Mouse (Mus musculus) heart, embryonic 12.5 days (tissue): ENCODE measurements at regions not wholly inside any gene's neighbourhood (a gene's known extent, or its start where the extent isn't known, plus 50 kb on each side); places are given as distances from the start of the nearest gene placed in this dataset.

ENCODE experiments used
- ATAC-seq: fragments of 200-750 bp; cut with Nextera tagmentation; 2 replicates; pipeline ENCODE4 v1.8.0; 2017; ENCODE audit warnings: moderate TSS enrichment, moderate library complexity; ENCODE audit not compliant: insufficient number of reproducible peaks, low FRiP score
- H3K27ac ChIP-seq: fragments of 300-500 bp; sonication (generic); 2 replicates; pipeline ENCODE4 v1.5.1; 2016; ENCODE audit warnings: mild to moderate bottlenecking, moderate library complexity; ENCODE audit not compliant: poor library complexity, severe bottlenecking
- H3K27me3 ChIP-seq: fragments of 300-500 bp; sonication (generic); replicated peaks from 2 replicates; pipeline ENCODE4 v1.6.1; 2016; ENCODE audit warnings: mild to moderate bottlenecking, moderate library complexity
- H3K36me3 ChIP-seq: fragments of 300-500 bp; sonication (generic); 2 replicates; pipeline ENCODE4 v1.6.1; 2016; ENCODE audit warnings: mild to moderate bottlenecking, moderate library complexity
- H3K4me1 ChIP-seq: fragments of 300-500 bp; sonication (generic); replicated peaks from 2 replicates; pipeline ENCODE4 v1.6.1; 2016; ENCODE audit warnings: mild to moderate bottlenecking
- H3K4me2 ChIP-seq: fragments of 300-500 bp; sonication (generic); 2 replicates; pipeline ENCODE4 v1.6.1; 2016; ENCODE audit warnings: mild to moderate bottlenecking, moderate library complexity
- H3K4me3 ChIP-seq: fragments of 300-500 bp; sonication (generic); 2 replicates; pipeline ENCODE4 v1.5.1; 2016; ENCODE audit warnings: mild to moderate bottlenecking
- H3K9ac ChIP-seq: fragments of 300-500 bp; sonication (generic); 2 replicates; pipeline ENCODE4 v1.6.1; 2016; ENCODE audit warnings: mild to moderate bottlenecking, moderate library complexity
- H3K9me3 ChIP-seq: fragments of 300-500 bp; sonication (generic); replicated peaks from 2 replicates; pipeline ENCODE4 v1.6.1; 2016; ENCODE audit warnings: mild to moderate bottlenecking, moderate library complexity
- WGBS: fragments of 180-500 bp; shearing (Covaris S2); methylation state at CpG from one replicate; pipeline ENCODE4 v1.1.7; 2016; 5-methylcytosine and 5-hydroxymethylcytosine counted together

GRCm38 (mm10) chrX:167036355-167036754 lies 172.8 kb downstream of the Tmsb4x start:
- 31% methylated on average over 1 of the region's 1 CpGs for WGBS
- H3K4me1 ChIP-seq, result 0 out of 2 replicates have a peak, but pooled peaks cover 3% of the 10 kb centered on the region

DNA sequence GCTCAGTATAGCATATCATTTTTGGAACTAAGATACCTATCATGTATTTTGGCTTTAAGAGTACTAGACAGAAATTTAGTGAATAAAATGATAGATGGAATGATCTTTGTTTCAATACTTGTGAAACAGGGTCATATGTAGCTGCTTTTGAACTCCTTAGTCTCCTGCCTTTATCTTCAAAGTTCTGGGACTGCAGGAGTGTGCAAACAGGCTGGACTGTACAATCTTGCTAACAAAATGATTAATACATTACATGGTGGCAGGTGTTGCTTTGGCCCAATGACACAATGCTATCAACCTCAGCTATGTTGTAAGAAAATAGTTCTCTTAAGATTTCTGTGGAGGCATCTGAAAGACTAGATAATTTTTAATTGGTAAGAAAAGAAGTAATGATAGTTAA lies 173.5 kb downstream of the Tmsb4x start:
- Histone ChIP-seq H3K36me3 (no peaks in the 10 kb centered on the region), H3K9ac (no peak overlapping the region), H3K4me2 (no peak overlapping the region), H3K27me3 (no peaks in the 10 kb centered on the region), H3K4me3 (no peak overlapping the region), H3K27ac (no peak overlapping the region), H3K4me1 (0 out of 2 replicates have a peak, but pooled peaks cover 3% of the 10 kb centered on the region), H3K9me3 (no peaks in the 10 kb centered on the region)
- no peak for ATAC-seq

More at GRCm38 (mm10) chrX:167036355-167036754, 172.8 kb downstream of the Tmsb4x start:
- ATAC-seq, result no peak
- Histone ChIP-seq H3K9ac (no peak overlapping the region), H3K27me3 (no peaks in the 10 kb centered on the region), H3K4me3 (no peak overlapping the region), H3K36me3 (no peaks in the 10 kb centered on the region), H3K4me2 (no peak overlapping the region), H3K27ac (no peak overlapping the region), H3K9me3 (no peaks in the 10 kb centered on the region)

GRCm38 (mm10) chrX:167033091-167033490 lies 176.0 kb downstream of the Tmsb4x start:
- Histone ChIP-seq H3K4me1 (0 out of 2 replicates have a peak, but pooled peaks cover 3% of the 10 kb centered on the region), H3K36me3 (no peaks in the 10 kb centered on the region), H3K9ac (no peak overlapping the region), H3K27ac (peak overlapping the region; percentile 38), H3K27me3 (no peaks in the 10 kb centered on the region), H3K4me3 (no peak overlapping the region), H3K9me3 (no peaks in the 10 kb centered on the region), H3K4me2 (no peak overlapping the region)
- no peak for ATAC-seq
- WGBS, result 67% methylated on average over 2 of the region's 2 CpGs

DNA sequence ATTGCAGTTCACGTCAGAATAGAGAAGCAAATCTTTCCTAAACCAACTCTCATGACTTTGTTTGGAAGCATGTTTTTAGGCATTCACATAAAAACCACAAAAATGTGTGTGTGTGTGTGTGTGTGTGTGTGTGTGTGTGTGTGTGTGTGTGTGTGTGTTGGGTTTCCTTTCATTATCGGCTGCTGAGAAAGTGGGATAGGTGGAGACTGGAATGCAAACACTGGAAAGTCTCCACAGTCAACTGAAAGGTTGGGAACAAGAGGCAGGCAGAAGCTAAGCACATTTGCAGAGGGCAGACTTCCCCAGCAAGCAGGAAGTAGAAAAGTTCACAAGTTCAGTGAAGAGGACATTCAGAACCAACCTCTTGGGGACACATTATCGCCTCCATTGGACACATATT lies 176.5 kb downstream of the Tmsb4x start:
- Histone ChIP-seq H3K9ac (no peak overlapping the region), H3K4me2 (no peak overlapping the region), H3K27ac (peak overlapping the region; percentile 38; the same call in 1 of the 2 replicates), H3K4me3 (no peak overlapping the region), H3K27me3 (no peaks in the 10 kb centered on the region), H3K36me3 (no peaks in the 10 kb centered on the region), H3K4me1 (0 out of 2 replicates have a peak, but pooled peaks cover 3% of the 10 kb centered on the region), H3K9me3 (no peaks in the 10 kb centered on the region)
- ATAC-seq, result no peak
- WGBS, result 40% methylated on average over 3 of the region's 3 CpGs

DNA sequence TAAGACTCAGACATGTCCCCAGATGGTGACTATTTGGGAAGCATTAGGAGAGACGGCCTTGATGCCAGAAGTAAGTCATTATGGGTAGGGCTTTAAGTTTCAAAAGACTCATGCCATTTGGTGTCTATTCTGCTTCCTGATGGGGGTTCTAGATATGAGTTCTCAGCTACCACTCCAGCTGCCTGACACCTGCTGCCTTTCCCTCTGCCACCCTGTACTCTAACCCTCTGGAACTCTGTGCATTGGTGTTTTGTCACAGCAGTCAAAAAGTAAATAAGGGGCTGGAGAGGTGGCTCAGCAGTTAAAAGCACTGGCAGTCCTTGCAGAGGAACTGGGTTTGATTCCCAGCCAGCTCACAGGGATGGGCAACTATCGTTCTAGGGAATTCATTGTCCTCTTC lies 177.6 kb downstream of the Tmsb4x start:
- H3K4me1 ChIP-seq, result 0 out of 2 replicates have a peak, but pooled peaks cover 3% of the 10 kb centered on the region
- ATAC-seq, result no peak
- H3K4me3 ChIP-seq, result no peak overlapping the region
- H3K9me3 ChIP-seq, result no peaks in the 10 kb centered on the region
- H3K9ac ChIP-seq, result no peak overlapping the region
- no peak overlapping the region for H3K27ac ChIP-seq
- no peak overlapping the region for H3K4me2 ChIP-seq
- 79% methylated on average over 2 of the region's 2 CpGs for WGBS
- no peaks in the 10 kb centered on the region for H3K36me3 ChIP-seq
- no peaks in the 10 kb centered on the region for H3K27me3 ChIP-seq

GRCm38 (mm10) chrX:167015602-167016001 lies 193.5 kb downstream of the Tmsb4x start:
- no peaks in the 10 kb centered on the region for H3K4me1 ChIP-seq
- no peak overlapping the region for H3K4me2 ChIP-seq
- no peak overlapping the region for H3K9ac ChIP-seq
- no peaks in the 10 kb centered on the region for H3K27me3 ChIP-seq
- H3K36me3 ChIP-seq, result no peaks in the 10 kb centered on the region
- no peak overlapping the region for H3K27ac ChIP-seq
- 71% methylated on average over 2 of the region's 2 CpGs for WGBS
- no peak for ATAC-seq
- H3K4me3 ChIP-seq, result no peak overlapping the region
- H3K9me3 ChIP-seq, result no peaks in the 10 kb centered on the region

- no peak overlapping the region for H3K9ac ChIP-seq
- no peak for ATAC-seq
- H3K9me3 ChIP-seq, result no peaks in the 10 kb centered on the region
- H3K4me2 ChIP-seq, result no peak overlapping the region
- no peaks in the 10 kb centered on the region for H3K36me3 ChIP-seq
- H3K27ac ChIP-seq, result no peak overlapping the region
- H3K27me3 ChIP-seq, result no peaks in the 10 kb centered on the region
- no peaks in the 10 kb centered on the region for H3K4me1 ChIP-seq
- H3K4me3 ChIP-seq, result no peak overlapping the region
- WGBS, result 58% methylated on average over 2 of the region's 2 CpGs
Observed at GRCm38 (mm10) chrX:167014322-167014721, 194.8 kb downstream of the Tmsb4x start.

DNA sequence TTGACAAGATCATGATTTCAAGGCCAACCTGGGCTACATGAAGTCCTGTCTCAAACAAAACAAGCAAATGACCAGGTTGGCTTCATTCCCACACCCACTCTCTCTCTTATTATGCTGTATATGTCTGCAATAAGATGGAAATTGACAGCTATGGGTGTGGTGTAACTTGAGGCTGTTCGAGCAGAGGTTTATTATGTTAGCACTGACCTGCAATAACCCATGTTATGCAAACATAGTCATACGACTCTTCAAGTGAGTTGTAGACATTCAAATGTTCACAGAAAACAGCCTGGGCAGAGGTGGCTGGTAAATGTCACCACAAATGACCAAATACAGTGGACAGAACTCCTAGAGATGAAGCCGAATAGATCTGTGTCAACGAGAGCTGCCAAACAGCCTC lies 196.2 kb downstream of the Tmsb4x start:
- no peak for ATAC-seq
- Histone ChIP-seq H3K4me3 (no peak overlapping the region), H3K4me2 (no peak overlapping the region), H3K9ac (no peak overlapping the region), H3K36me3 (no peaks in the 10 kb centered on the region), H3K9me3 (no peaks in the 10 kb centered on the region), H3K27me3 (no peaks in the 10 kb centered on the region), H3K27ac (no peak overlapping the region), H3K4me1 (no peaks in the 10 kb centered on the region)
- WGBS, result 64% methylated on average over 4 of the region's 4 CpGs

DNA sequence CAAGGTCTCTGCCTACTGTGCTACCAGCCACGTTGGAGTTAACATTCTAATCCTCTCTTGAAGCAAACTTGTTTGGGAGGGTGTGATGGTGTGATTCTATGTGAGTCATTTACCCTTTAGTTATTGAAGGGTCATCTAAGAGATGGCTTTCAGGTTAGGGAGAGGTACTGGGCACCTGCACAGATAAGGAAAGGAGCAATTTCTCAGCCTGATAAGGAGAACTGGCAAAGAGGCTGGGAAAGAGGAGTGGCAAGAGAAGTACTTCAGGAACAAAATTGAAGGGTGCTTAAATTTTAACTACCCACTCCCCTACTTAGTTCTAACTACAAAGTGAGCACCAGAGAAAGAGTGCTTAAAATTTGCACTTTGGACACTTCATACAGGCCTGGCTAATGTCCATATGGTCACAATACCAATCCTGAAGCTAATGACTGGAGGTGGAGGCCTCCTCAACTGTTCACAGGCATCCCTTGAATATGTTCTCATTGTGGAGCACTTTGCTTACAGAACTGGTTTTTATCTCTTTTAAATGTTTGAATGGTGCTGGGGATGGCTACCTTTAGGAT lies 197.1 kb downstream of the Tmsb4x start:
- WGBS, result 49% methylated on average over 1 of the region's 1 CpGs
- H3K27me3 ChIP-seq, result no peaks in the 10 kb centered on the region
- H3K4me1 ChIP-seq, result no peaks in the 10 kb centered on the region

DNA sequence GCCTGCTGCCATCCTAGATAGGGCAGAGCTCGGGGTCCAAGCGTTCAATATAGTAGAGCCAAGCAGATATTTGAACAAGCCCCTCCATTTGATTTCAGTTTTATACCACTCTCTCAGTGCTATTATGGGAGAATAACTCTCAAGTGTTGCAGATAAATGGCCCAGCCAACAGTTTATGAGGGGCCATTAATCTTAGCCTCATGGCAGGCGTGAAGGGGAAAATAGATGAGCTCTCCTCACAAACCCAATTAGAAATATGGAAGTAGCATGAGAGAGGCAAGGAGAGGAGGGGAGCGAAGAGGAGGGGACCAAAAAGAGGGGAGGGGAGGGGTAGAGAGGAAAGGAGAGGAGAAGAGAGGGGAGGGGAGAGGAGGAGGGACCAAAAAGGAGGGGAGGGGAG lies 213.3 kb downstream of the Tmsb4x start:
- Histone ChIP-seq H3K9ac (no peak overlapping the region), H3K27me3 (no peaks in the 10 kb centered on the region), H3K9me3 (no peaks in the 10 kb centered on the region), H3K4me1 (no peaks in the 10 kb centered on the region), H3K27ac (no peak overlapping the region), H3K4me3 (no peak overlapping the region), H3K4me2 (no peak overlapping the region), H3K36me3 (no peaks in the 10 kb centered on the region)
- ATAC-seq, result no peak
- 72% methylated on average over 4 of the region's 4 CpGs for WGBS

More for the DNA sequence above, 197.1 kb downstream of the Tmsb4x start:
- no peak for ATAC-seq
- no peak overlapping the region for H3K4me3 ChIP-seq
- no peak overlapping the region for H3K27ac ChIP-seq
- no peak overlapping the region for H3K9ac ChIP-seq
- no peak overlapping the region for H3K4me2 ChIP-seq
- H3K36me3 ChIP-seq, result no peaks in the 10 kb centered on the region
- H3K9me3 ChIP-seq, result no peaks in the 10 kb centered on the region

GRCm38 (mm10) chrX:166981003-166981402 lies 228.1 kb downstream of the Tmsb4x start:
- no peaks in the 10 kb centered on the region for H3K4me1 ChIP-seq
- H3K4me2 ChIP-seq, result no peak overlapping the region
- no peak overlapping the region for H3K4me3 ChIP-seq
- H3K36me3 ChIP-seq, result no peaks in the 10 kb centered on the region
- no peak overlapping the region for H3K9ac ChIP-seq
- 70% methylated on average over 6 of the region's 6 CpGs for WGBS
- H3K27ac ChIP-seq, result no peak overlapping the region
- ATAC-seq, result no peak
- no peaks in the 10 kb centered on the region for H3K9me3 ChIP-seq
- H3K27me3 ChIP-seq, result no peaks in the 10 kb centered on the region

- no peaks in the 10 kb centered on the region for H3K27me3 ChIP-seq
- no peak overlapping the region for H3K9ac ChIP-seq
- ATAC-seq, result no peak
- H3K36me3 ChIP-seq, result no peaks in the 10 kb centered on the region
- 77% methylated on average over 4 of the region's 4 CpGs for WGBS
- H3K9me3 ChIP-seq, result no peaks in the 10 kb centered on the region
- no peak overlapping the region for H3K4me2 ChIP-seq
- no peak overlapping the region for H3K4me3 ChIP-seq
- H3K27ac ChIP-seq, result no peak overlapping the region
- H3K4me1 ChIP-seq, result no peaks in the 10 kb centered on the region
Observed at GRCm38 (mm10) chrX:166980504-166980903, 228.6 kb downstream of the Tmsb4x start.
